Mouse (Mus musculus) thymus, postnatal 4 days (tissue): ENCODE data around the gene Gtf3c1.

Experiments
- DNase-seq: peaks from one replicate; pipeline ENCODE4 v3.0.0; 2021

Gene Gtf3c1

DNA sequence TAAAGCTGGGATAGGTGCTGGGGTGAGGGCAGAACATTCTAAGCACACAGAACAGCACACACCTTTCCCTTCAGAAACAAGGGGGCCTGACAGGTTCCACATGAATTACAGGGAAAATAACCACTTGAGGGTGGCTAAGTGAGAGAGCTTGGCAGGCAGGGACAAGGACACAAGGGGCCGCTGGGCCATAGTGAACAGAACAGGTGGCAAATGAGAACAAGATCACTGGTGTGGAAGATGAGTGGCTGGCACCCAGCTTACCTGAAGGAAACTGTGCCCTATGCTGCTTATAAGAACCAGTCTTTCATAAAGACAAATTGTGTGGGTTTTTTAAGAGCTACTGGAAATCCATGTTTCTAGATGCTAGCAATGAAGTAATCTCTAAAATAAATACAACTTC, 4.8 kb downstream of the Gtf3c1 start:
- DNase-seq, result no peak

DNA sequence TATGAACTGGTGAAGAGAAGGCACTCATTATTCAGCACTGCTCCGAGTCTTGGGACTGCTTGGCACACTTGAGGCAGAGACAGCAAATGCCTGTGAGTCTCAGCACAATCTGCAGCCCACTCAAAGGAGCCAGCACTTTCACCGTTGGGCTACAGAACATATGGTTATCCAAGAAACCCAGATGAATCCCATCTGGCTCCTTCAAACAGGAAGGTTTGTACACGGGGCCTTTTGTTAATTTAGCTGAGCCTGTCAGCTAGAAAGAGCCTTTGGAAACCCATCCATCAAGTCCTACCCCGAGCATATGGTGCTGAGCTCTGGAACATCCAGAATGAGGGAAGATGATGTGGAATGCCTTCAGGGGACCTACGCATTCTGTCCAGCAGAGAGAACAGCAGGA, 13.5 kb downstream of the Gtf3c1 start:
- DNase-seq, result no peak

- DNase-seq, result no peak
Observed at GRCm38 (mm10) chr7:125690516-125690915, 17.1 kb downstream of the Gtf3c1 start.

DNA sequence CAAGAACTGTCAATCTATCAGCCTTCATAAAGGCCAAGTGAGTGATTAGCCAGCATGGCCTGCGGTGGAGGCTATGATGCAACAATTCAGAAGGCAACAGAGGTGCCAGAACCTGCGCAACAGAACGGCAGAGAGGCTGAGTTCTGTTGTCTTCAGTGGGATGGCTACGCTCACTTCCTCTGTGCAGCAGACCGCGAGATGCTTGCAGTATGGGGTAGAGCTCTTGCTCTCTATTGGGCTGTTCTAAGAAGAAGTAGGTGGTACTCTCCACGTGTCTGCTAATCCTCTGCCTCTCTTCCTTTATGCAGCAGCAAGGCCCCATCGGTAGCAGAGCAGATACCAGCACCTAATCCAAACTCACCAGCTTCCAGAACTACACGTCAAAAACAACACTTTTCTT, 27.6 kb downstream of the Gtf3c1 start:
- no peak for DNase-seq

- no peak for DNase-seq
Observed at GRCm38 (mm10) chr7:125678756-125679155, 28.8 kb downstream of the Gtf3c1 start.

DNA sequence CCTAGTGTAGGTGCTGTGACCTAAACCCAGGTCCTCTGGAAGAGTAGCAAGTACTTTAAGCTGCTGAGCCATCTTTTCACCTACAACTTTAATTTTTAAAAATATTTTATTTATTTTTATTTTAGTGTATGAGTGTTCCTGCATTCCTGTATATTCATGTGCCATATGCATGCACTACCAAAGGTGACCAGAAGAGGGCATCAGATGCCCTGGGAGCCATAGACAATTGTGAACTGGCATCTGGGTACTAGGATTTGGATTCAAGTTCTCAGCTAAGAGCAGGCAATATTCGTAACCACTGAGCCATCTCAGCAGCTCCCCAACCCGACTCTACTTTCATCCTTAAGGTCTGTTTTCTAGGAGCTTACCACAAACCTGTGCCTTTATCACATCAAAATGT, 32.7 kb downstream of the Gtf3c1 start:
- peak; percentile 76 for DNase-seq

DNA sequence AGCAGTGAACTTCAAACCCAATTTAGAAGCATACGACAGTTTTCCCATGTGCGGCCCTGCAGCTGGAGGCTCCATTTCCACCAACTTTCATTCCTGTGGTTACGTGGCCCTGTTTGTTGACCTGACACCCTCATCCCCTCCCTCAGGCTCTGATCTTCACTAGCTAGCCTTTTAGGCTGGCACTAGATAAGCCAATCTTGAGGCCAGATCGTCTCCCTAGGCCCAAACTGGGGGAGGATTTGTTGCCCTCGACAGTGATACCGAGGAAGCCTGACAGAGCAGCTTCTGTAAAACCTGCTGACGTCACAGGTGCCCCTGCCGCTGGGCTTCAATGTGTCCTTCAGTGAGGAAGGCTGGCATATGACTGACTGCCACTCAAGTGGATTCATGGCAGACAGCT, 36.2 kb downstream of the Gtf3c1 start:
- no peak for DNase-seq

GRCm38 (mm10) chr7:125670865-125671264, 36.7 kb downstream of the Gtf3c1 start:
- no peak for DNase-seq

DNA sequence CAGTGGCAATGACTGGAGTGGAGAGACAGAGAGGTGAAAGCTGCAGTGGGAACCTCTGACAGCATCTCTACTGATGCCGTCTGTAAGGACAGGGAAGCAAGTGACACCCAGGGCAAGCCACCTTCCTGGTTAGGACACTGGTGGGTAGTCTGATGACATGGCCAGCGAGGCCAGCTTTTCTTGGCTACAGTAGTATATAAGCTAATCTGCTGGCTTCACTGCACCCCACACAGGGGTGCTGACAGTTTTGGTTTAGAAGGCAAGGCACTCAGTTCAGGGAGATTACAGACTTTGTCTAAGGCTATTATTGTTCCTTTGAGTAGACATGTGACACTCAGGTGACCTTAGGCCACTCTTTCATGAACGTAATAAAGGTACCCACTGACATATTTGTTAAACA, 43.9 kb downstream of the Gtf3c1 start:
- DNase-seq, result no peak

DNA sequence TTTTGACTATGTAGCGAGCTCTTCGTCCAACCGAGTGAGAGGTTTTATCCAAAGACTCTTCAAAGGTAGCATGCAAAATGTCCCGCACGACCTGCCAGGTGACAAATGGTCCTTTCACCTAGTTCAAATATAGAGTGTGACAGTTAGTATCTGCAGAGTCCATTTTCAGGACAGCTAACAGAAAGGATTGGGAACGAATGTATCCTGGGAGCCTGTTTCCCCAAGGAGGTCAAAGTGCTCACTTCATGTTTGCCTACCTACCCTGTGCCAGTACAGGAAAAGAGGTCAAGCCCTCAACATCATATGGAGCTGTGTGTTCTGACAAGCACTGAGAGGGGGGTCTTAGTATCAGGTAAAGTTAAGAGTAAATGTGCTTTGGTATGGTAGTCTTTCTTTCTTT, 50.1 kb downstream of the Gtf3c1 start:
- no peak for DNase-seq

GRCm38 (mm10) chr7:125649013-125649412, 58.6 kb downstream of the Gtf3c1 start:
- no peak for DNase-seq

DNA sequence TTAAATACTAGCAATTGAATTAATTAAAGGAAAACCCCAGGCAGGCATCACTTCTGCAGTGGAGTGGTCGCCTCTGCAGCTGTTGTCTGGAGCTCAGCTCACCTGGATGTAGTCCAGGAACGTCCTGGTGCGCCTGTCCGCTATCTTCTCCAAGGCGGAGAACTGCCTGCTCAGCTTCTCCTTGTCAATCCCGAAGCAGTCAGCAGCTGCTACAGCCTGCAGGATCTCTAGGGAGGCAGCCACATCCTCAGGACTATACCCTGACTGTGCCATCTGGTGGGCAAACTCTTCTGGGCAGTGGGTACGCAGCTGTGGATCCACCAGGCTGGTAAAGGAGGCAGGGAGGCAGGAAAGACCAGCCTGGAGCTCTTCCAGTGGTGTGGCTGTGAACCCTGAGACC, 62.2 kb downstream of the Gtf3c1 start:
- no peak for DNase-seq

GRCm38 (mm10) chr7:125643880-125644279, 63.7 kb downstream of the Gtf3c1 start:
- no peak for DNase-seq

GRCm38 (mm10) chr7:125638870-125639386, 68.7 kb downstream of the Gtf3c1 start:
- peak; percentile 93 for DNase-seq

DNA sequence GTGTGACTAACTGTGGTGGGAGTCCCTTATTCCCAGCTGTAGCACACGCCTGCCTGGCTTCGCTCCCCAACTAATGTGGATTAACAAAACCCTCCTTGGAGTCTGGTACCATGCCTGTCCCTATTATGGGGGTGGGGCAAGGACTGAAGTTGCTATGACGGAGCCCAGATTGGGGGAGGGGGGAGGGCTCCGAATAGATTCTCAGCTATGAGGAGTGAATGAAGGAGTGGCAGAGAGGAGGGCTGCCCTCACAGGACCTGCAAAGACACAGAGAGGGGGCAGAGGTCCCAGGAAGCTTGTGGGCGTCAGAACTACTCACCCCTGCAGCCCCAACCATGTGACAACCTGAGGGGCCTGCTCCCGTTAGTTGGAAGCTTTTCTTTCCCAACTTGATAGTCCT, 69.2 kb downstream of the Gtf3c1 start:
- DNase-seq, result no peak

DNA sequence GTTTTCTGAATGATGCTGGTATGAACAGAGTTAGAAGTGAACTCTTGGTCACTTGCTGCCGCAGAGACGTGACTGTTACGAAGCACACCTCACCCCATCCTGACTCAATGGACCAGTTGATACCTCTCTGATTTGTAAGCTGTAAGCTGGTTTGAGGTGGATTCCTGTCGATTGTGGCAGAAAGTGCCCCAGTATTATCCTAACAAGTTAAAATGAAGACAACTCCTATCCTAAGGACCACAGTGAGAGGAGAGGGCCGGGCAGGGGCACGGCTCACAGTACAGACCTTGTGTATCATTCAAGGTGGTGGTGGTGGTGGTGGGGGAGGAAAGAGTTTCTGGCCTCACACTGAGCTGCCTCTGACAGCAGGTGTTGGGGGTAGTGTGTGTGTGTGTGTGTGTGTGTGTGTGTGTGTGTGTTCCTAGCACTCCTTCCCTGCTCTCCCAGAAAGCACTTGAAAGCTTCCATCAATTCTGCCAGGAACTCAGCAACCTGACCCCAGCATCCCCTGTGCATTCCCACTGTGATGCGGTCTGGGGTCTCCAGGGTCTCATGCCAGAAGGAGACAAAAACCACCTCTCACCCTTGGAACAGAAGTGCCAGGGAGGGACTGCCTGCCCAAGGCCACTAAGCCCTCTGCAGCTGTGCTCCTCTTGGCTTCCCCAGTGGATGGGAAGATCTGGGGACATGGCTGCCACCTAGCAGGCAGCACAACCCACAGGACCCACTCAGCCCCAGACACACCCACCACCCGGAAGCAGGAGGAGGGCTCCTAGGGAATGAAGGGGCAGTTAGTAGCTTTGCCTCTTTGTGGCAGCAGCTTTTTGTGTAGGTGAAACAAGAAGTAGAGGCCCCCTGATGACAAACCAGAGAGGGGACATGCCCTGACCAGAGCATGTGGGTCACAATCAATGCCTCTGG, 70.1 kb downstream of the Gtf3c1 start:
- peak; percentile 69 for DNase-seq

GRCm38 (mm10) chr7:125630989-125631388, 76.6 kb downstream of the Gtf3c1 start:
- peak; percentile 63 for DNase-seq

GRCm38 (mm10) chr7:125630317-125630716, 77.3 kb downstream of the Gtf3c1 start:
- peak; percentile 81 for DNase-seq

- DNase-seq, result no peak
Observed at GRCm38 (mm10) chr7:125625829-125626228, 81.8 kb downstream of the Gtf3c1 start.

GRCm38 (mm10) chr7:125625219-125625618, 82.4 kb downstream of the Gtf3c1 start:
- peak; percentile 69 for DNase-seq

GRCm38 (mm10) chr7:125622741-125623685, 84.6 kb downstream of the Gtf3c1 start:
- no peak for DNase-seq

DNA sequence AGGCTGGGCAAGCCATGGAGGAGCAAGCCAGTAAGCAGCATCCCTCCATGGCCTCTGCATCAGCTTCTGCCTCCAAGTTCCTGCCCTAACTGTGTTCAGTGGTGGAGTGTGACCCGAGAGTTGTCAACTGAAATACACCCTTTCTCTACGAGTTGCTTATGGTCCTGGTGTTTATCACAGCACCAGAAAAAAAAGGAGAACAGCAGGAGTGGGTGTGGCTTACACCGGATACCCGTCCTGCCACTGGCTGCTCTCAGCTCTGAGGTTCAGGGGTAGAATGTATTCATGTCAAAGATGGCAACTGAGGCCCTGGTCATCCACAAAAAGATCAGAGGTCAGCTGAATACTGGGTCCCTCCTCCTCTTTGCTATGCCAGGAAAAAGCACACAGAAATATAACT, 87.5 kb downstream of the Gtf3c1 start:
- no peak for DNase-seq

DNA sequence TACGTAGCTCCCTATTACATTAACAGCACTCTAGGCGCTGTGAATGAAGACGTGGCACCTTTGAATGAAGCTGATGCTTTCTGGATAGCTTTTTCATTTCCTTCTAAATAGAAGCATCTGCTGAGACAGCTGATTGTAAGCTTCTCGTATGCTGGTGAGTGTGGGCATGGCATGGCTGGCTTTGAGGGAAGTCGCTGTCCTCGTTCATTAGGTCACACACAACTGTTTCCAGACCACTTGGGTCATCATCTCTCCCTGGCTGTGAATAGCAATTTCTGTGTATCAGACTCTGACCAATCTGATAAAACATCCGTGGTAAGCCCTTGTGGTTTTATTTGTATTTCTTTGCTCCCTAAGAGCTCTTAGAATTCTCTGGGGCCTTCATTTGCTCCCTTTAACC, 89.6 kb downstream of the Gtf3c1 start:
- no peak for DNase-seq
